In the genomic region with DNA sequence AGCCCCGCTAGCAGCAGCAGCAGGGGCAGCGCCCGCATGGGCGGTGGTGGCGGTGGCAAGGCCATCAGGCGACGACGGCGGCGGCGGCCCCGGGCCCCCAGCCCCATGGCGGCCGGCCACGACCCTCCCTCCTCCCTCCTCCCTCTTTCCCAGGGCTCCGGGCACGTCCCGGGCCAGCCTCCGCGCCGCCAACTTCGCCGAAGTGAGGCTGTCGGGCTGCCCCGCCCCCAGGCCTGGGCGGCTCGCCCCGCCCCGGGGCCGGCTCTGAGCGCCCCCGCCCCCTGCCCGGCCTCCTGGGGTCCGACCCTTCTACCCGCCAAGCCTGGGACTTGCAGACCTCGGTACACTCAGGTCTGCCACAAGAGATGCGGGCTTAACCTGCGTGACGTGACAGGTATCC, we compare ENCODE assay signal across 8 mouse cellular contexts. TPM values are rescaled to one million over a fixed set of nuclear protein-coding genes. Genes with fewer than 3 reads are reported as not detected.
DNase-seq lines count a peak whose midpoint lies in the region; ATAC-seq and TF ChIP-seq lines count a peak whose summit lies in the region.

A gene (minus strand): TSS at position 166 of the 400 bp plus-strand sequence.

- peak within 1 kb of the TSS; percentile 76 for H3ac ChIP-seq in C2C12 (ENCODE audit: control insufficient read depth, insufficient read length, low read depth)

- H3K36me3 ChIP-seq in C2C12 (ENCODE audit: control insufficient read depth, insufficient read depth) (no peaks in the 10 kb centered on the region), G1E (replicated peaks) (no peaks in the 10 kb centered on the region)
- H3K36me3 ChIP-seq in forebrain, embryonic 13.5 days (ENCODE audit: poor library complexity, severe bottlenecking), result no peaks in the 10 kb centered on the region
- peaks cover 15% of the 10 kb centered on the region for H3K36me3 ChIP-seq in hindbrain, embryonic 10.5 days
- no peaks in the 10 kb centered on the region for H3K36me3 ChIP-seq in neural tube, embryonic 11.5 days (ENCODE audit: control insufficient read depth, insufficient read depth, low read length)

- WGBS in forebrain, embryonic 13.5 days, result under 1% methylated on average over 29 of the region's 39 CpGs
- under 1% methylated on average over 39 of the region's 39 CpGs for WGBS in hindbrain, embryonic 10.5 days
- 2% methylated on average over 30 of the region's 39 CpGs for WGBS in neural tube, embryonic 11.5 days

- peaks cover 61% of the 10 kb centered on the region for H3K4me1 ChIP-seq in G1E (ENCODE audit: insufficient read depth, low read depth, low read length)
- H3K4me1 ChIP-seq in forebrain, embryonic 13.5 days, result peaks cover 50% of the 10 kb centered on the region
- H3K4me1 ChIP-seq in hindbrain, embryonic 10.5 days (replicated peaks), result peaks cover 57% of the 10 kb centered on the region
- peaks cover 29% of the 10 kb centered on the region for H3K4me1 ChIP-seq in neural tube, embryonic 11.5 days (ENCODE audit: control insufficient read depth, insufficient read depth, low read length)

- H3K27ac ChIP-seq in forebrain, embryonic 13.5 days, result peak within 1 kb of the TSS; percentile 90
- peak within 1 kb of the TSS; percentile 97 for H3K27ac ChIP-seq in hindbrain, embryonic 10.5 days
- H3K27ac ChIP-seq in neural tube, embryonic 11.5 days (ENCODE audit: low read depth, low read length), result peak within 1 kb of the TSS; percentile 82

- no peaks in the 10 kb centered on the region for H3K9me3 ChIP-seq in G1E (replicated peaks)
- H3K9me3 ChIP-seq in forebrain, embryonic 13.5 days (replicated peaks), result no peaks in the 10 kb centered on the region
- H3K9me3 ChIP-seq in hindbrain, embryonic 10.5 days, result no peaks in the 10 kb centered on the region
- H3K9me3 ChIP-seq in neural tube, embryonic 11.5 days (ENCODE audit: control insufficient read depth, low read length), result no peaks in the 10 kb centered on the region

- DNase-seq in G1E (ENCODE audit: low spot score), result peak; percentile 56
- DNase-seq in hindbrain, embryonic 10.5 days (ENCODE audit: low spot score), result peak; percentile 86
- peak; percentile 65 for DNase-seq in liver
- peak; percentile 87 for DNase-seq in neural tube, embryonic 11.5 days (ENCODE audit: low spot score)
- DNase-seq in urinary bladder, postnatal 4 days (ENCODE audit: low spot score in 2 of 2), result peak; percentile 68 to 72
- DNase-seq in cerebellum, adult 11 months, result no peak

- H3K9ac ChIP-seq in forebrain, embryonic 13.5 days, result peak within 1 kb of the TSS; percentile 81
- peak within 1 kb of the TSS; percentile 80 for H3K9ac ChIP-seq in neural tube, embryonic 11.5 days (ENCODE audit: low read length)

- TF ChIP-seq CTCF in C2C12 (IDR thresholded peaks at IDR 0.05; ENCODE audit: control insufficient read depth, insufficient read depth, insufficient read length) (no peak), G1E (IDR thresholded peaks at IDR 0.05; ENCODE audit: low read depth, low read length) (no peak)

- H3K27me3 ChIP-seq in C2C12 (ENCODE audit: control insufficient read depth, insufficient read depth, insufficient read length) (no peaks in the 10 kb centered on the region), G1E (ENCODE audit: insufficient read depth, low read length) (peaks cover 29% of the 10 kb centered on the region)
- H3K27me3 ChIP-seq in forebrain, embryonic 13.5 days, result no peaks in the 10 kb centered on the region
- H3K27me3 ChIP-seq in hindbrain, embryonic 10.5 days (ENCODE audit: insufficient read depth, poor library complexity, severe bottlenecking), result peaks cover 9% of the 10 kb centered on the region; the same call in 1 of the 2 replicates
- no peaks in the 10 kb centered on the region for H3K27me3 ChIP-seq in neural tube, embryonic 11.5 days (ENCODE audit: control insufficient read depth, insufficient read depth, low read length)

- H3K79me3 ChIP-seq in C2C12 (ENCODE audit: low read depth), result no peaks in the 10 kb centered on the region

- no peaks in the 10 kb centered on the region for H3K79me2 ChIP-seq in C2C12 (ENCODE audit: control insufficient read depth, insufficient read depth)

- peak within 1 kb of the TSS; percentile 87 for H3K4me2 ChIP-seq in forebrain, embryonic 13.5 days
- peak within 1 kb of the TSS; percentile 66 for H3K4me2 ChIP-seq in neural tube, embryonic 11.5 days (ENCODE audit: low read depth)

- H3K4me3 ChIP-seq in C2C12 (ENCODE audit: insufficient read depth, poor library complexity, severe bottlenecking) (peak within 1 kb of the TSS; percentile 43), G1E (ENCODE audit: low read depth, low read length) (peak within 1 kb of the TSS; percentile 71)
- peak within 1 kb of the TSS; percentile 62 for H3K4me3 ChIP-seq in forebrain, embryonic 13.5 days
- peak within 1 kb of the TSS; percentile 81 for H3K4me3 ChIP-seq in hindbrain, embryonic 10.5 days
- H3K4me3 ChIP-seq in neural tube, embryonic 11.5 days (ENCODE audit: low read depth, low read length), result peak within 1 kb of the TSS; percentile 69

- ATAC-seq in G1E (ENCODE audit: extremely low read depth, insufficient number of reproducible peaks, low FRiP score, poor library complexity, severe bottlenecking), result no peak
- peak; percentile 67 for ATAC-seq in forebrain, embryonic 13.5 days
- ATAC-seq in neural tube, embryonic 11.5 days (ENCODE audit: insufficient read depth, low FRiP score, low TSS enrichment), result peak; percentile 66

TF ChIP-seq in C2C12, 6 proteins besides CTCF, POLR2A, EP300 and RAD21:
- TF ChIP-seq MAX (IDR thresholded peaks at IDR 0.05), result no peak
- TF ChIP-seq USF1 (IDR thresholded peaks at IDR 0.05; ENCODE audit: low read depth), result no peak
- no peak for TF ChIP-seq MYOD1 (IDR thresholded peaks at IDR 0.05; ENCODE audit: control insufficient read depth, insufficient read length, low read depth)
- TF ChIP-seq FOSL1 (IDR thresholded peaks at IDR 0.05; ENCODE audit: insufficient read depth, low read length, poor library complexity, severe bottlenecking), result no peak
- no peak for TF ChIP-seq MYOG (IDR thresholded peaks at IDR 0.05; ENCODE audit: control insufficient read depth, extremely low read depth, insufficient read length)
- TF ChIP-seq CEBPB (IDR thresholded peaks at IDR 0.05; ENCODE audit: low read depth), result no peak

RNA-seq across cellular contexts. Expression of the gene that starts here (rescaled TPM):
- polyA plus RNA-seq in C2C12 (2012; fragmentation: generic; extraction: Trizol), result 14.8 TPM
- 3.3 and 4.4 TPM in 2 replicates for total RNA-seq in G1E (2014; fragmentation: Nextera tagmentation)
- total RNA-seq in G1E (2017), result 0.16 and 0.17 TPM in 2 replicates
- polyA plus RNA-seq in G1E (2012), result 4.2 and 4.4 TPM in 2 replicates
- 7.7 and 9.7 TPM in 2 replicates for polyA plus RNA-seq in forebrain, embryonic 13.5 days (2015; fragmentation: Nextera tagmentation; extraction: Ambion mirVana)
- 22.9 and 26.0 TPM in 2 replicates for polyA plus RNA-seq in hindbrain, embryonic 10.5 days (2016; fragmentation: Nextera tagmentation; extraction: Ambion mirVana)
- polyA plus RNA-seq in neural tube, embryonic 11.5 days (2014; fragmentation: Nextera tagmentation; extraction: Ambion mirVana), result 19.1 and 19.8 TPM in 2 replicates
